Mouse (Mus musculus): ENCODE measurements around the gene Gm45140. TPM values are rescaled to one million over a fixed set of nuclear protein-coding genes. Genes with fewer than 3 reads are reported as not detected.
A peak's percentile ranks its signal among the peaks of the same experiment; 100 is the strongest.

Gm45140 gene
- total RNA-seq, 2 experiments from 2014 or later: 5.6 to 14.3 TPM

GRCm38 (mm10) chr6:87804886-87805285 lies 30.7 kb downstream of the Gm45140 start:
- ATAC-seq (replicated peaks; ENCODE audit: poor library complexity, severe bottlenecking): no peak

- no peak for ATAC-seq (replicated peaks; ENCODE audit: poor library complexity, severe bottlenecking)
Measured at GRCm38 (mm10) chr6:87804036-87804435, 31.6 kb downstream of the Gm45140 start.

DNA sequence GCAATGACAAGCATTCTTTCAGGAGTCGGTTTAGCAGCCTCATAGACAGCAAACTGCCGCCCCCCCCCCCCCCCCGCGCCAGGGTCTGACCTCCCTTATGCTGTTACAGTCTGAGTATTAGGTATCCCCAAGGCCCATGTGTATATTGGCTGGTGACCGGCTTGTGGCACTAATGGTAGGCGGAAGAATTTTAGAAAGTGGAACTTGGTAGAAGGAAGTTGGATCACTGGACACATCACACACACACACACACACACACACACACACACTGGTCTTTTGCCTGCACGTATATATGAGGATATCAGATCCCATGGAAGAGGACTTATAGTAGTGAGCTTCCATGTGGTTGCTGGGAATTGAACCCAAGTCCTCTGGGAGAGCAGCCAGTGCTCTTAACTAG lies 33.1 kb downstream of the Gm45140 start:
- ATAC-seq (replicated peaks; ENCODE audit: poor library complexity, severe bottlenecking): peak; percentile 50

DNA sequence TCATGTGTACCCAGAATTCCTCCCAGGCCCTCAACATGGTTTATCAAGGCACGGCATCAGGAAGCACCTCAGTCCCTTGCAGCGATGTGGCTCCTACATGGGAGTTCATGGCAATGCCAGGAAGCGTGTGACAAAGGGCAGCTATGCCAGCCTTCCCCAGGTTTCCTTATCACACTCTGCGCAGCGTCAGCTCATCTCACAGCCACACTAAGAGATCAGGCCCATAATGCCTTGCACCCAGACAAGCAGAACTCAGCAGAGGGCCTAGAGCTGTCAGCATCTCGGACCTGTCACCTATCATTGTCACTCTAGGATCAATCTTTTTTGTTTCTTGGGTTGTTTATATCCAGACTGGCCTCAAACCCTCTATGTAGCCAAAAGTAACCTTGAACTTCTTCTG lies 36.0 kb downstream of the Gm45140 start:
- ATAC-seq (replicated peaks; ENCODE audit: poor library complexity, severe bottlenecking): no peak

DNA sequence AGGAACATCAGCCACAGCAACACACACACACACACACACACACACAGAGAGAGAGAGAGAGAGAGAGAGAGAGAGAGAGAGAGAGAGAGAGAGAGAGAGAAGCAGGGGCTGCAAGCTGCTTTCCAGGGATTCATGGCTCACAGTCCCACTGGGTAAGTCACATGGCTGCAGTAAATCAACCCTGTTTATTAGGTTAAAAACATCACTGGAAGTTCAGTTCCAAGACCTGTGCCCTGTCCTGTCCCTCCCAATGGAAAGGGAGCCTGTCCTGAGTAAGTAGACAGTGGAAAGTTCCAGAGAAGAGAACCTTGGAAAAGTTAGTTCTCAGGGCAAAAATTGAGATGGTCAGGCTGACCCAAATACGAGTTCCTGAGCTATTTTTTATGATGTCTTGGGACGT lies 38.3 kb downstream of the Gm45140 start:
- ATAC-seq (replicated peaks; ENCODE audit: poor library complexity, severe bottlenecking): no peak

- no peak for ATAC-seq (replicated peaks; ENCODE audit: poor library complexity, severe bottlenecking)
Measured at GRCm38 (mm10) chr6:87796251-87796880, 39.2 kb downstream of the Gm45140 start.

DNA sequence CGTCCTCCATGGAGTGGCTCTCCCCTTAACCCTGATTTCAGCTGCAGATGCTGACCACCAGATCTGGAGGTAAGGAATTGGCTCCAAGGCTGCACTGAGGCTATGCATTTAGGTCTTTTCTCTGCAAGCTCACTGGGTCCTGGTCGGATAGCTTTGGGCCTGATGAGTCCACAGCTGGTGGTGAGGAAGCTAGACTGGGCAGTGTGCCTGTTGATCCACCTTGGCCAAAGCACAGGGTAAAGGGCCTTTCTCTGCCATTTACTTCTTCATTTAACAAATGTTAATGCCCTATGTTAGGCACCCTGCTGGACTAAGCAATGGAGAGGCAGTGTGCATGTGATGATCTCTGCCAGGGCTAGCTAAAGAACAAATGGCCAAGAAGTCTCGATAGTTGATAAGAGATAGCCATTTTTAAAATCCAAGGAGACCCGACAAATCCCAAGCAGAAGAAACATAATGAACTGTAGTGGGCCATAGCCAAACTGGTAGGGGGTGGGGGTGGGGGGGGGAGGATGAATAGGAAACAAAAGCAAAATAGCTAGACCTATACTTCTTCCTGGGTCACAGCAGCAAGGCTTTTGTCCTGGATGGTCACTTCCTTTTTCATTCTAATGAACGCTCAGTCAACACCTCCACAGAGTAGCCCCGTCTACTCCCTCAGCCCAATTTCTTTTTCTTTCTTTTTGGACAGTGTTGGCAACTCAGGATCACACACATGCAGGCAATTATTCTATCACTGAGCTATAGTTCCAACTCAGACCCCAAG lies 40.0 kb downstream of the Gm45140 start:
- no peak for ATAC-seq (replicated peaks; ENCODE audit: poor library complexity, severe bottlenecking)

DNA sequence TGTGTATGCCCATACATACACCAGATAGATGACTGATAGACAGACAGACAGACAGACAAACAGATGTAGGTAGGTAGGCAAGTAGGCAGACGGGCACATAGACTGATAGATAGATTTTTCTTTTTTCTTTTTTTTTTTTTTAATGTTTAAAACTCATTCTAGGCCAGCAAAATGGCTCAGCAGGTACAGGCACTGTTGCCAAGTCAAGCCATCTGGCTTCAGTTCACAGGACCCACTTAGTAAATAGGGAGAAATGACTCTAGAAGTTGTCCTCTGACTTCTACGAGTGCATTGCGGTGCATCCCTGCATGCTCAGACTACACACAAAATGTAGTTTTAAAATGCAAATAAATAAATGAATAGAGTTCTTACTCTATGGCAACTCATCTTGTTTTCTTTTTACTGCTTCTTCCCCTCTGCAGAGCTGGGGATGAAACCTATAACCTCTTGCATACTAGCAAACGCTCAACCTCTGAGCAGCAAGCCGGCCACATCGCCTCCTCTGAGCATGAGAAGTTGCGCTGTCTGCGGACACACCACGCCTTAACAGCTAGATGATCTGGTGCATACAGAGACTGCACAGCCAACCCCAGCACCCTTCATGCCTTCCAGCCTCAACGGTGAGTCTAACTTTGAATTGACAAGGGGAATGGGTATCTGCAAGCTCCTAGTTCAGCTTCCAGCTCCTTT lies 41.6 kb downstream of the Gm45140 start:
- no peak for ATAC-seq (replicated peaks; ENCODE audit: poor library complexity, severe bottlenecking)

- ATAC-seq (replicated peaks; ENCODE audit: poor library complexity, severe bottlenecking): no peak
Measured at GRCm38 (mm10) chr6:87791826-87792225, 43.8 kb downstream of the Gm45140 start.

DNA sequence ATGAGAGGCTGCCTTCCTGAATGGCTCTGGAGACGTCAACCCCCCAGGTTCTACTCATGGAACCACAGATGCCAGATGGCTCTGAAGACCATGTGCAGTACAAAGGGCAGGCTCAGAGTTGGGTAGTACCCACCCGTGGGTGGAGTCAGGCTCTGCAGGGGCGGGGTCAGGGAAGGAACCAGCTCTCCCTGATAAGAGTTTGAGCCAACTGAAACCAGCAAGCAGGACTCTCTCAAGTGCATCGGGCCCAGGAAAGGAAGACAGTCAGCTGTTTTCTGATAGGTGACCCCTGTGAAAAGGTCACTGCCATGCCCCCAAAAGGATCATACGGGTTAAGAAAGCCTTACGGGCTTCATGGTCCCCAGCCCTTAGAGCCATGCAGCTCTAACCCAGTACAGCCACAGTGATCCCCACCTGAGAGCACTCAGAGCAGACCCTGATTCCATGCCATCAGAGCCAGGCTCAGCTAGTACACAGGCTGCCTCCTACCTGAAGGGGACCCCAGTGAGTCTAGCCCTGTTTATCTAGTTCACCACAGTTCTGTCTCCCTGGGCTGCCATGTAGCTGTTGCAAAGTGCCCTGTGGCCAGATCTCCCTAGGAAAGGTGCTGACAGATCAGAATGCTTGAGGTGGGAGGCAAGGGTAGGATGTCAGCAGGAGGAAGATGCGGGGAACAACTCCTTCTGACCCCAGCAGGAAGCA lies 44.7 kb downstream of the Gm45140 start:
- peak; percentile 38 for ATAC-seq (replicated peaks; ENCODE audit: poor library complexity, severe bottlenecking)

DNA sequence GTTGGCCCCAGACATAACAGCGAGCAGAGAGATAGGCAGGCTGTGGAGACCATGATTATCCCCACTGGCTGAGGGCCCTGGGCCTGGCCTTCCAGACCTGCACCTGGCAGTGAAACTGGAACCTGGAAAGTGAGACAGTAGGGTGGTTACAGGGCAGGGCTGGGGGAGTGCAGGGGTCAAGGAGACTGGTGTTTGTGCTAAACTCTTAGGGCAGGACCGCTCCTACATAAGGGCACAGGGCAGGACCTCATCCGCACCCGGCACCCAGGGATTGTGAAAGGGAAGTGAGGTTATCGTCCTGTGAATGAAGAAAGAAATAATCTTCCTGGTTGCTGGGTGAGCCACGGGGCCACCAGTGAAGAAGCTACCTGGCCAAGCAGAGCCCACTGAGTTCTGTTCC lies 45.8 kb downstream of the Gm45140 start:
- peak; percentile 38 for ATAC-seq (replicated peaks; ENCODE audit: poor library complexity, severe bottlenecking)

- ATAC-seq (replicated peaks; ENCODE audit: poor library complexity, severe bottlenecking): peak; percentile 76
Measured at GRCm38 (mm10) chr6:87788896-87789587, 46.6 kb downstream of the Gm45140 start.

DNA sequence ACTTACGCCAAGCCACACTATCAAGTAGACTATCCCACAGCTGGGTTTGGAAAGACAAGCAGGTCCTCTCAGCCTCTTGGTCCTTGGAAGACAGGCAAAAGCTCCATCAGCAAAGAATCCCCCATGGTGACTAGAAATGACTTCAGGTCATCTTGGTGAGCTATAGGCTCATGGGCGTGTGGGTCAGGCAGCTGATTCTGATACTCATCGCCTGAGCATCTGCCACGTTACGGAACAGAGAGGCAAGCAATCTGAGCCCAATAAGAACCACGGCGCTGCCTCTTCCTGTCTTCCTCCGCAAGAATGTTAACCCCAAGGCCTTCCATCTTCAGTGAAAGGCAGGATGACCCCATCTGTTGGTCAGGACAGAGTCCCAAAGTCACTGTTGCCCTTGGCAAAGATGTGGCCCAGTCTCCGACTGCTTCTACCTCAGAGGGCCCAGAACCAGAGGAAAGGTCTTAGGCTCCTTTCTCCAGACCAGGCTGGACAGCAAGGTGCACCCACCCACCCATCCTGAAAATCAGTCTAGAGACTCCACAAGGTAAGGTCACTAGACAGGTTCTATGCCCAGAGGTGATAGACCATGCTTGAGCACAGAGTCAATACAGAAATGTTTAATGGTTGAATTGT lies 47.2 kb downstream of the Gm45140 start:
- ATAC-seq (replicated peaks; ENCODE audit: poor library complexity, severe bottlenecking): no peak

- no peak for ATAC-seq (replicated peaks; ENCODE audit: poor library complexity, severe bottlenecking)
Measured at GRCm38 (mm10) chr6:87787108-87787890, 48.3 kb downstream of the Gm45140 start.

GRCm38 (mm10) chr6:87786621-87787020 lies 49.0 kb downstream of the Gm45140 start:
- ATAC-seq (replicated peaks; ENCODE audit: poor library complexity, severe bottlenecking): no peak

DNA sequence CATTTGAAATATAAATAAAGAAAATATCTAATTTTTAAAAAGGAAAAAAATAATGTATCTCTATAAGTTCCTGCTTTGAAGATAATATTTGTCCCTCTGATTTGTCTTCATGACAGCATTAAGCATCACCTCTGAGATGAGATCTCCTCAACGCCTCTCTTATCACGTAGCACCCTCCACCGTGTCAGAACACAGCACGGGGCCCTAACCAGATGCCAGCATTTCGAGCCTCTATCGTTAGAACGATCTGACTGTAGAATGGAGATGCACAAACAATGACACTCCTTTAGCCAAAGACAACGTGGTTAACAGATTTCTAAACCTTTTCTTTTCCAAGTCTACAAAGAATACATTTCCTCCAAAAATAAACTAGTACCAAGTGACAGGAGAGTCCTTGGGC lies 51.6 kb downstream of the Gm45140 start:
- ATAC-seq (replicated peaks; ENCODE audit: poor library complexity, severe bottlenecking): no peak

DNA sequence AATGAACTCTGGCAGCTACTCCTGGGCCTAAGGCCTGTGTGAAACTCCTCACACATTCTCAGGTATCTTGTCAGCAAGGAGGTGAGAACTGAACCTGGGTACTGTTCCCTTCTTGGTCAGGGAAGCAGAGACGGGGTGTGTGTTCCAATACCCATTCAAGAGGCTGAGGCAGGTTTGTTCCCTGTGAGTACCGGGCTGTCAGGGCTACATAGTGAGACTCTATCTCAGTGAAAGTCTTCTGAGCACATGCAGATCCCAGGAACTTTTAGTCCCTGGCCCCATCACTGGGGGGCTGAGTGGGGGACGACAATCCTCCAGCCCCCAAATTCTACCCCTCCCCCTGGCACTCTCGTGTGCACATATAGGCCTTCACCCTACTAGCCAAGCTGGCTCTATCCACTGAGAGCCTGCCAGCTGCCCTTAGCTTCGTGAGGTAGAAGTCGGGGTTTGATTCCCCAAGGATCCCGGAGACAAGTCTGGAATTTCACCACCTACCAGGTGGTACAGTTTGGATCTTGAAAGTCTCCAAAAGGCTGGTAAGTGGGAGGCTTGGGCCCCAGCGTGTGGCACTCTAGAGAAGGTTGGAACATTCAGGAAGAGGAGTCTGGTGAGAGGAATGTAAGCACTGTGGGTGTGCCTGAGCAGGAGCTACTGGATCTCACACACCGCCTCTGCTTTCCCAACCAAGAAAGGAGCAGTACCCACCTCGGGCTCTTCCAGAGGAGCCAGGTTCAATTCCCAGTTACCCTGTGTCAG lies 54.9 kb downstream of the Gm45140 start:
- no peak for ATAC-seq (replicated peaks; ENCODE audit: poor library complexity, severe bottlenecking)
